Mouse (Mus musculus): ENCODE data around the gene Specc1.
A peak's percentile ranks its signal among the peaks of the same experiment; 100 is the strongest.
"Not testable (repeated sequence)": the region's sequence is repeated elsewhere in the genome, so short reads cannot be mapped to it uniquely, and the experiment has no call there.

The Specc1 gene

GRCm38 (mm10) chr11:61956572-61957295 is at the start of gene Specc1:
TSS of gene Specc1 (plus strand) at chr11:61956763.
- DNase-seq (ENCODE audit: low spot score) = peak; percentile 94

- DNase-seq (ENCODE audit: low spot score) = no peak
Measured at GRCm38 (mm10) chr11:61908315-61908714, 48.2 kb upstream of the Specc1 start.

GRCm38 (mm10) chr11:61919702-61920101 is 36.9 kb upstream of the Specc1 start:
- no peak for DNase-seq (ENCODE audit: low spot score)

- DNase-seq (ENCODE audit: low spot score) = no peak
Measured at GRCm38 (mm10) chr11:61923309-61923708, 33.3 kb upstream of the Specc1 start.

- no peak for DNase-seq (ENCODE audit: low spot score)
Measured at GRCm38 (mm10) chr11:61929323-61930097, 27.1 kb upstream of the Specc1 start.

- peak; percentile 91 for DNase-seq (ENCODE audit: low spot score)
Measured at GRCm38 (mm10) chr11:61930098-61930517, 26.5 kb upstream of the Specc1 start, which contains the start of gene Akap10. TSS of gene Akap10 (minus strand) at chr11:61930252.

DNA sequence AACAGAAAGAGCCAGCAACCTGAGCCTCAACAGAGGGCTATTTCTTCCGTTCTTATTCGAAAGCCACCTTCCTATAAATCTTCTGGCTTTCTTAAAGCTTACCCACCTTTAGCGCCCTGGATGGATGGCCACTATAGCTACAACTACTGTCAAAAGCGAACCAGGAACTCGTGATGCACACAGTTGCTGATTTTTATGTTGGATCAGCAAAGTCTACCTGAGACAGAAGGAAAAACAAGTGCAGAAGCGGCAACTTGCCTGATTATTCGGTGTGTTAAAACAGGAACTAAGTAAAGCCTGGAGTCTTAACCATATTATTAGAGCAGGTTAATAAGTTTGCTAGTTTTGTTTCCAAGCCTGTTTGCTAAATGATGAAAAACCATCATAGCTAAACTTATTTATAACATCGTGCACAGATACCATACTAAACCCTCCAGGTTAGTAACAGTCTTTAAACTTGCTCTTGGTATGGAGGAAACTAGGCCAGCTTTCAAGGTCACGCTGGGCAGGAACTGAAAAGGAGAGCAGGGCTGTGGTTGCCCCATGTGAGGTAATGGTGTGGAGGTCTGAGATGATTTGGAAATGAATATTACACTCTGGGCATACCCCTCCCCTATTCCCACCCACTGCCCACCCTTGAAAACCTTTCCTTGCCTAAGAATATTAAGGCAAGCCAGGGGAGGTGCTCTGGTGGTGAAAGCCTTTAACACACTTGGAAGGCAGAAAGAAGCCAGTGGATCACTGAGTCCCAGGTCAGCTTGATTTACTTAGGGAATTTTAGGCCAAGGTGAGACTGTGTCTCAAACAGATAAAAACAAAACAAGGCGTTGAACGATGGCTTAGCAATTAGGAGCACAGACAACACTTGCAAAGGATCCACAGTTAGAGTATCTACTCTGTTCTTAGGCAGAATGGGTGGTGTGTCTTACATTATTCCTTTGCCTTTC is 25.6 kb upstream of the Specc1 start:
- DNase-seq (ENCODE audit: low spot score) = no peak

DNA sequence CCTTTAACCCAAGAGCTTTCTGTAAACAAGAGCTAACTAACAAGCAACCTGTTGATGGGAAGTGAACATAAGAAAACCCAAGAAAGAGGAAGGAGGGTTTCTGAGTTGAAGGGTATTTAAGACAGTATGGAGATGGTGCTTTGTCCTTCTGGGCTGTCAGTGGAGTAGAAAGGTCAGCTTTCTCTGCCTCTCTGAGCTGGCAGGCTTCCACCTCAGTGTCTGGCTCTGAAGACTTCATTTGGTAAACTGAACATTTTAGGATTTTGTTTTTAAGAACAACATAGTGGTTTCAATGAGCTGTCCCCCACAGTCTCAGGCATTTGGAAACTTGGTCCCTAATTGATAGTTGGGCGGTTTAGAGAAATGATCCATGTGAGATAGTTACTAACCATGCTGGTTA is 18.8 kb upstream of the Specc1 start:
- no peak for DNase-seq (ENCODE audit: low spot score)

- no peak for DNase-seq (ENCODE audit: low spot score)
Measured at GRCm38 (mm10) chr11:61942903-61943302, 13.7 kb upstream of the Specc1 start.

- DNase-seq (ENCODE audit: low spot score) = no peak
Measured at GRCm38 (mm10) chr11:61944417-61944816, 12.1 kb upstream of the Specc1 start.

DNA sequence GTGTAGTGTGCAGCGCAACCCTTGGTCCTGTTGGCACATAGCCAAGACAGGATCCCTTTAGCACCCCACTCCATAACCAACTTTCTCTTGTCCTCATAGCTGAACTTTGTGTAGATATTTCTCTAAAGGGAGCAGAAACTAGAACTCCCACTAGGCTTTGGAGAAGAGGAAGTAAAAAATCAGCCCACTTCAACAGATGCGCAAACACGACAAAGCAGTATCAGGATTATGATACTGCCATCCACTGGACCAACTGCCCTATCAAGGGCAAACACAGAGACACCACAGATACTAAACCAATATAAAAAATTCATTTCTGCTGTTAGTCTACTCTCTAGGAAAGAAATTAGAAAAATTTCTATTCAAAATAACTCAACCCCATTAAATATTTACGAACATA is 10.0 kb upstream of the Specc1 start:
- no peak for DNase-seq (ENCODE audit: low spot score)

GRCm38 (mm10) chr11:61949315-61949714 is 7.2 kb upstream of the Specc1 start:
- peak; percentile 44 for DNase-seq (ENCODE audit: low spot score)

DNA sequence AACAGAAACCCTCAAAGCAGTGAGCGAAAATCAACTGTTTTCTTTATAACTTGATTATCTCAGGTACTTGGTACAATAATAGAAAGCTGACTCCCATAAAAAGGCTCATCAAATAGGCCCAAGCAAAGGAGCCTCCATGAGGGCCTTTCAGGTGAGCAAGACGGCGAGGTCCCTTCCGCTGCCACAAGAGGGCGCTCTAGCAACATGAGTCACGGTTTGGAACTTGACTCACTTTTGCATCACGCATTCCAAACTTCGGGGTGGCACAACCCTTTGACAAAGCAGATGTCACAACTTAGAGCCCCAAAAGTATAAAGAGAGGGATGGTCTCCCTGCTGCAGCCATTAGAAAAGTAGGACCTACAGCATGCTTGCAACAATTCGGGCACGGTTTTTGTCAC is 5.9 kb upstream of the Specc1 start:
- DNase-seq (ENCODE audit: low spot score) = peak; percentile 85

DNA sequence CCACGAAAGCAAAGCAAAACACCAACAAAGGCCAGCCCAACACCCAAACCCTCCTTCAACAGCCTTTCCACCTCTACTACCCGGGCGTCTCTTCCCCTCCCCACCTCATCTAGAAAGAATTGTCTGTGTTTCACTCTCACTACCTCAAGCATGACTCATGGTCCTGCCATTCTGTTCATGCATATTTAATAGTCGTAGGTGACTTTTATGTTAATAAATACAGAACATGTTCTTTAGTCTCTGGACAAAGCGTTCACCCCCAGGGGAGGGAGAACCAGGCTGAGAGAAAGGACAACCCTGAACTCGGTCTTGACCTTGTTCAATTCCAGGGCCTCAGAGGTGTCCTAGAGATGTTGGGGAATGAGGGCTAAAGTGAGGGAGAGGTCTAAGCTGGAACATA is 1.4 kb upstream of the Specc1 start:
- DNase-seq (ENCODE audit: low spot score) = no peak

GRCm38 (mm10) chr11:61955951-61956350 is 612 bp upstream of the Specc1 start:
- no peak for DNase-seq (ENCODE audit: low spot score)

GRCm38 (mm10) chr11:61957296-61957813 is 792 bp downstream of the Specc1 start:
- DNase-seq (ENCODE audit: low spot score) = no peak

GRCm38 (mm10) chr11:61958706-61959105 is 2.1 kb downstream of the Specc1 start:
- not testable (repeated sequence) for DNase-seq (ENCODE audit: low spot score)

DNA sequence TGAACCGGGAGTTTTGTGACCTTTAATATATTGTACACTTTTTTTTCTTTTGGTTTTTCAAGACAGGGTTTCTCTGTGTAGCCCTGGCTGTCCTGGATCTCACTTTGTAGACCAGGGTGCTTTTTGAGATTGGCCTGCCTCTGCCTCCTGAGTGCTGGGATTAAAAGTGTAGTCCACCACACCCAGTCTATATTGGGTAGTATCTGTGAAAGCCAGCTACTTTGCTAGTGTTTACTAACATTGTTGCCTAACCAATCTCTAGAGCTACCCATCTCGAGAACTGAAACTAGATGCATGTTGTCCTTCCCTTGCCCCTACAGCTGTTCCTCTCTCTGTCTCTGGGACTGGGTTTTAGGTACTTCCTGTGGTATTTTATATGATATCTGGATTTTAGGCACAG is 3.5 kb downstream of the Specc1 start:
- no peak for DNase-seq (ENCODE audit: low spot score)

- DNase-seq (ENCODE audit: low spot score) = no peak
Measured at GRCm38 (mm10) chr11:61962684-61963083, 6.1 kb downstream of the Specc1 start.

GRCm38 (mm10) chr11:61963193-61963592 is 6.6 kb downstream of the Specc1 start:
- no peak for DNase-seq (ENCODE audit: low spot score)

- no peak for DNase-seq (ENCODE audit: low spot score)
Measured at GRCm38 (mm10) chr11:61964611-61965010, 8.0 kb downstream of the Specc1 start.

GRCm38 (mm10) chr11:61967034-61967433 is 10.5 kb downstream of the Specc1 start:
- no peak for DNase-seq (ENCODE audit: low spot score)
